ENCODE assay signal across 8 mouse cellular contexts in genomic region chr15:8279929-8280610, GRCm38 (mm10).
A peak's percentile ranks its signal among the peaks of the same experiment; 100 is the strongest.
DNase-seq lines count a peak whose midpoint lies in the region; ATAC-seq and TF ChIP-seq lines count a peak whose summit lies in the region.

No protein-coding gene starts in this region.

- no peak overlapping the region for H3K27ac ChIP-seq in thymus, adult 2 months (ENCODE audit: control insufficient read depth, insufficient read depth, low read length)
- H3K27ac ChIP-seq in lung, embryonic 16.5 days (ENCODE audit: low read length) = no peak overlapping the region

- peak; percentile 85 for ATAC-seq in lung, embryonic 16.5 days (ENCODE audit: low read depth)
- ATAC-seq in inflammation-experienced regulatory T-cells, adult 6 months = no peak

- H3K4me2 ChIP-seq in lung, embryonic 16.5 days (ENCODE audit: low read depth, low read length) = peak overlapping the region; percentile 59

- no peak for TF ChIP-seq CTCF in thymus, adult 2 months (IDR thresholded peaks at IDR 0.05; ENCODE audit: borderline replicate concordance, control insufficient read depth, extremely low read depth, insufficient read depth, low read length, poor library complexity)

- H3K9ac ChIP-seq in lung, embryonic 16.5 days (ENCODE audit: low read length) = 0 out of 2 replicates have a peak overlapping the region, but pooled peaks have one; percentile 3

- DNase-seq in thymus, adult 2 months = no peak
- no peak for DNase-seq in thymus, adult 18-20 months
- peak; percentile 55 to 63 for DNase-seq in cerebellum, postnatal 14 days
- DNase-seq in heart, adult 9 months (ENCODE audit: low spot score in 2 of 2) = peak; percentile 30 to 42
- peak; percentile 62 to 66 for DNase-seq in kidney, adult 8-10 months
- peak; percentile 42 for DNase-seq in ovary, postnatal 14 days (ENCODE audit: low spot score)

- WGBS in thymus, adult 2 months = 25% methylated on average over 20 of the region's 20 CpGs
- WGBS in lung, embryonic 16.5 days = 37% methylated on average over 19 of the region's 20 CpGs

- H3K4me3 ChIP-seq in thymus, adult 2 months (ENCODE audit: control insufficient read depth, insufficient read depth, low read length) = peak overlapping the region; percentile 75
- H3K4me3 ChIP-seq in lung, embryonic 16.5 days (ENCODE audit: low read length) = peak overlapping the region; percentile 51

- H3K4me1 ChIP-seq in thymus, adult 2 months (replicated peaks; ENCODE audit: control insufficient read depth, insufficient read depth, low read length) = peaks cover 3% of the 10 kb centered on the region; the same call in 1 of the 2 replicates
- peaks cover 2% of the 10 kb centered on the region; the same call in 1 of the 2 replicates for H3K4me1 ChIP-seq in lung, embryonic 16.5 days (replicated peaks; ENCODE audit: control insufficient read depth, insufficient read depth, low read length)

- TF ChIP-seq POLR2A in thymus, adult 2 months (IDR thresholded peaks at IDR 0.05; ENCODE audit: control insufficient read depth, extremely low read depth, insufficient read depth, low read length, poor library complexity) = no peak

- no peaks in the 10 kb centered on the region for H3K36me3 ChIP-seq in thymus, adult 2 months (ENCODE audit: control insufficient read depth, insufficient read depth, low read length)
- H3K36me3 ChIP-seq in lung, embryonic 16.5 days (ENCODE audit: control insufficient read depth, insufficient read depth, low read length) = no peaks in the 10 kb centered on the region

- H3K9me3 ChIP-seq in lung, embryonic 16.5 days (ENCODE audit: control insufficient read depth, low read length) = no peaks in the 10 kb centered on the region

- H3K27me3 ChIP-seq in thymus, adult 2 months (ENCODE audit: control insufficient read depth, insufficient read depth, low read length) = no peaks in the 10 kb centered on the region
- no peaks in the 10 kb centered on the region for H3K27me3 ChIP-seq in lung, embryonic 16.5 days (ENCODE audit: control insufficient read depth, insufficient read depth, low read depth, low read length)

Comparison
In these comparisons a context has a peak if more than half of its experiments do, and no peak if none do; other contexts are left out.
1. DNase-seq: peak in cerebellum, postnatal 14 days (2 of 2), heart, adult 9 months (2 of 2), kidney, adult 8-10 months (2 of 2) and ovary, postnatal 14 days (single experiment); none in thymus, adult 2 months (single experiment) and thymus, adult 18-20 months (0 of 2).